Mouse (Mus musculus) cortical plate, adult 2 months (tissue): ENCODE measurements around the gene Olfr987. TPM values are rescaled to one million over a fixed set of nuclear protein-coding genes. Genes with fewer than 3 reads are reported as not detected.
"Not testable (repeated sequence)": the region's sequence is repeated elsewhere in the genome, so short reads cannot be mapped to it uniquely, and the experiment has no call there.

ENCODE experiments used
- H3K27ac ChIP-seq: fragments of 200-500 bp; 2 replicates; pipeline ENCODE4 v1.5.1; 2012; ENCODE audit warnings: low read length, control low read depth, inconsistent platforms; ENCODE audit not compliant: insufficient read depth
- H3K4me1 ChIP-seq: fragments of 200-500 bp; 2 replicates; pipeline ENCODE4 v1.6.1; 2011; ENCODE audit warnings: low read length; ENCODE audit not compliant: control insufficient read depth, insufficient read depth
- H3K4me3 ChIP-seq: fragments of 200-500 bp; 2 replicates; pipeline ENCODE4 v1.5.1; 2011; ENCODE audit warnings: mild to moderate bottlenecking, low read length, control low read depth; ENCODE audit not compliant: insufficient read depth
- CTCF ChIP-seq: fragments of 200-500 bp; IDR thresholded peaks from 2 replicates; pipeline ENCODE4 v1.5.1; 2011; ENCODE audit warnings: mild to moderate bottlenecking, control low read depth, low read length; ENCODE audit not compliant: insufficient read depth; ENCODE audit errors: extremely low read depth
- POLR2A ChIP-seq: fragments of 200-500 bp; IDR thresholded peaks from 2 replicates; pipeline ENCODE4 v1.6.1; 2011; ENCODE audit warnings: mild to moderate bottlenecking, low read length, control low read depth; ENCODE audit not compliant: insufficient read depth; ENCODE audit errors: extremely low read depth
- polyA plus RNA-seq: library from polyadenylated mRNA; depleted of rRNA; stranded (reverse); fragments of >200 nt; gene quantifications from 2 replicates; pipeline ENCODE4 v1.2.3, GENCODE M21; 2012; rRNA removed

Gene Olfr987
- not detected in 2 replicates for polyA plus RNA-seq

- H3K4me1 ChIP-seq, H3K27ac ChIP-seq: not testable (repeated sequence)
Measured at GRCm38 (mm10) chr2:85339215-85339614, at the start of gene Olfr987. Olfr987 (minus strand) TSS chr2:85339315.

GRCm38 (mm10) chr2:85363127-85363526 is 24.0 kb upstream of the Olfr987 start, which contains the start of gene Olfr988:
Olfr988 (minus strand) TSS chr2:85363227.
- not testable (repeated sequence) for H3K4me3 ChIP-seq, H3K4me1 ChIP-seq, H3K27ac ChIP-seq

More at GRCm38 (mm10) chr2:85339215-85339614, at the start of gene Olfr987:
- not testable (repeated sequence) for H3K4me3 ChIP-seq

GRCm38 (mm10) chr2:85339972-85340371 is 857 bp upstream of the Olfr987 start:
- H3K4me1 ChIP-seq: no peaks in the 10 kb centered on the region
- H3K4me3 ChIP-seq: no peak overlapping the region
- TF ChIP-seq CTCF (no peak), POLR2A (no peak)
- no peak overlapping the region for H3K27ac ChIP-seq

GRCm38 (mm10) chr2:85319106-85319505 is 20.0 kb downstream of the Olfr987 start:
- H3K4me1 ChIP-seq: no peaks in the 10 kb centered on the region
- H3K27ac ChIP-seq: no peak overlapping the region
- no peak overlapping the region for H3K4me3 ChIP-seq
- no peak for TF ChIP-seq POLR2A
- TF ChIP-seq CTCF: no peak

- no peak for TF ChIP-seq POLR2A
- no peak overlapping the region for H3K4me3 ChIP-seq
- peaks cover 6% of the 10 kb centered on the region; the same call in 1 of the 2 replicates for H3K4me1 ChIP-seq
- peak overlapping the region; percentile 90 for H3K27ac ChIP-seq
Measured at GRCm38 (mm10) chr2:85285406-85285805, 53.7 kb downstream of the Olfr987 start.

- TF ChIP-seq POLR2A (no peak), CTCF (no peak)
- Histone ChIP-seq H3K4me1 (peaks cover 6% of the 10 kb centered on the region; the same call in 1 of the 2 replicates), H3K27ac (peak overlapping the region; percentile 70; the same call in 1 of the 2 replicates)
Measured at GRCm38 (mm10) chr2:85284626-85285025, 54.5 kb downstream of the Olfr987 start.

GRCm38 (mm10) chr2:85283631-85284466 is 55.3 kb downstream of the Olfr987 start:
- Histone ChIP-seq H3K4me3 (no peak overlapping the region), H3K4me1 (peaks cover 6% of the 10 kb centered on the region; the same call in 1 of the 2 replicates), H3K27ac (no peak overlapping the region)
- TF ChIP-seq POLR2A (no peak), CTCF (no peak)

More at GRCm38 (mm10) chr2:85284626-85285025, 54.5 kb downstream of the Olfr987 start:
- H3K4me3 ChIP-seq: no peak overlapping the region

GRCm38 (mm10) chr2:85281023-85281422 is 58.1 kb downstream of the Olfr987 start:
- Histone ChIP-seq H3K4me1 (peaks cover 6% of the 10 kb centered on the region; the same call in 1 of the 2 replicates), H3K27ac (no peak overlapping the region), H3K4me3 (no peak overlapping the region)
- TF ChIP-seq POLR2A (no peak), CTCF (no peak)

Other genes starting within 250 kb of the Olfr987 start
- gene Aplnr, start 203.1 kb downstream of the Olfr987 start, polyA plus RNA-seq: 0.56 and 0.68 TPM in 2 replicates
- gene Lrrc55, start 142.1 kb downstream of the Olfr987 start, polyA plus RNA-seq: 35.7 and 36.0 TPM in 2 replicates
- not detected in 2 replicates for gene Olfr988, start 23.9 kb upstream of the Olfr987 start, polyA plus RNA-seq
- gene Olfr992, start 70.2 kb upstream of the Olfr987 start, polyA plus RNA-seq: not detected in 2 replicates
- not detected in 2 replicates for gene Olfr993, start 75.6 kb upstream of the Olfr987 start, polyA plus RNA-seq
- not detected in 2 replicates for gene Olfr994, start 97.1 kb upstream of the Olfr987 start, polyA plus RNA-seq
- gene Olfr995, start 104.3 kb upstream of the Olfr987 start, polyA plus RNA-seq: not detected in 2 replicates
- gene 4833423E24Rik, start 179.7 kb upstream of the Olfr987 start, polyA plus RNA-seq: 0.06 TPM in 1 of 2 replicates, not detected in the other
- gene Olfr996, start 239.9 kb upstream of the Olfr987 start, polyA plus RNA-seq: not detected in 2 replicates
- not detected in 2 replicates for gene Olfr998, start 249.6 kb upstream of the Olfr987 start, polyA plus RNA-seq